Mouse (Mus musculus): ENCODE measurements at regions not wholly inside any gene's neighbourhood (a gene's known extent, or its start where the extent isn't known, plus 50 kb on each side); places are given as distances from the start of the nearest gene placed in this dataset.
"Not testable (repeated sequence)": the region's sequence is repeated elsewhere in the genome, so short reads cannot be mapped to it uniquely, and the experiment has no call there.

- DNase-seq (ENCODE audit: low read depth): peak; percentile 0
These were observed 56.8 kb downstream of the Gm5152 start for GRCm38 (mm10) chr5:10189480-10189879.

GRCm38 (mm10) chr5:10162256-10162655, 84.1 kb downstream of the Gm5152 start:
- not testable (repeated sequence) for DNase-seq (ENCODE audit: low read depth)

- DNase-seq (ENCODE audit: low read depth): no peak
These were observed 97.0 kb downstream of the Gm5152 start for GRCm38 (mm10) chr5:10149333-10149732.

GRCm38 (mm10) chr5:10141186-10141585, 105.1 kb downstream of the Gm5152 start:
- DNase-seq (ENCODE audit: low read depth): no peak

Data from induced T-regulatory cell, adult 2 months (primary cell).